Mouse (Mus musculus): Measurements from ENCODE around the gene Ap3b1. TPM values are rescaled to one million over a fixed set of nuclear protein-coding genes. Genes with fewer than 3 reads are reported as not detected.

Gene Ap3b1
- total and polyA plus RNA-seq, 3 experiments, result 46.0 to 113 (median 60.7) TPM

DNA sequence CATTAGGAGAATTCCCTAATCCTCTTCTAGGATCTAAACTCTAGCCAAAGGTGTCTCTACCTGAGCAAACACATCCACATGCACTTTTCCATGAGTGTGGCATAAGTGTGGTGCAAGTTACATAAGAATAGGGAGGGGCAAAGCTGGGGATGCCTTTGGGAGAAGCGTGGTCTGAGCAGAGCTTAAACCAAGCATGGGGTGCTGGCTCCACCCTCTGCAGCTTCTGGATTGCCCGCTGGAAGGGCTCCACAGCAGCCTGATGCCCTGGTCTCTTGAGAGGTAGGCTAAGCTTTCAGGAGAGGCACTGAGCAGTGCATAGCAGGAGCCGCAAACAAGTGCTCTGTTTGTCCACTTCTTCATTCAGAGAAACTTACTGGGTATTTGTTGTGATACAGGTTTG is 138.8 kb downstream of the Ap3b1 start:
- dilution Hi-C loops (cut with MboI; ENCODE audit: extremely low pct_ligation_motif_present, extremely low pct_unique_long_range_greater_than_20kb, low sequenced_read_pairs) (no loop called here), in situ Hi-C loops (cut with MboI; ENCODE audit: low pct_ligation_motif_present, low pct_unique_long_range_greater_than_20kb, low sequenced_read_pairs) (no loop called here)
- no peak overlapping the region for H3K27ac ChIP-seq (ENCODE audit: insufficient read depth, low read depth)
- TF ChIP-seq SIN3A (IDR thresholded peaks at IDR 0.05; ENCODE audit: low read length) (no peak), ETS1 (conservative IDR thresholded peaks at IDR 0.05; ENCODE audit: low read depth, low read length) (no peak), IRF4 (IDR thresholded peaks at IDR 0.05; ENCODE audit: low read depth, low read length) (no peak), CTCF (conservative IDR thresholded peaks at IDR 0.05 in 1 of 2, IDR thresholded peaks at IDR 0.05 in 1 of 2; ENCODE audit: low read depth in 2 of 2, low read length in 2 of 2) (no peak), HCFC1 (IDR thresholded peaks at IDR 0.05; ENCODE audit: low read depth, low read length) (no peak), ZKSCAN1 (IDR thresholded peaks at IDR 0.05; ENCODE audit: borderline replicate concordance, low read depth, low read length) (no peak), JUN (IDR thresholded peaks at IDR 0.05; ENCODE audit: insufficient read depth, low read depth, low read length) (no peak), E2F4 (IDR thresholded peaks at IDR 0.05; ENCODE audit: insufficient replicate concordance, low read depth, low read length) (no peak), CHD1 (IDR thresholded peaks at IDR 0.05; ENCODE audit: low read depth, low read length) (no peak), MAZ (IDR thresholded peaks at IDR 0.05; ENCODE audit: low read depth, low read length) (no peak), RCOR1 (conservative IDR thresholded peaks at IDR 0.05; ENCODE audit: low read depth, low read length) (no peak), JUND (conservative IDR thresholded peaks at IDR 0.05; ENCODE audit: low read depth, low read length) (no peak), USF1 (IDR thresholded peaks at IDR 0.05; ENCODE audit: low read depth, low read length) (no peak), GABPA (IDR thresholded peaks at IDR 0.05; ENCODE audit: insufficient replicate concordance, low read depth, low read length) (no peak), MAFK (IDR thresholded peaks at IDR 0.05; ENCODE audit: insufficient replicate concordance, low read length) (no peak)
- peaks cover 27 to 68% of the 10 kb centered on the region in 2 experiments for H3K36me3 ChIP-seq (replicated peaks in 1 of 2; ENCODE audit: control insufficient read depth in 1 of 2, insufficient read depth in 1 of 2, low read length in 1 of 2)
- no peaks in the 10 kb centered on the region for H3K9me3 ChIP-seq (replicated peaks; ENCODE audit: low read length)
- no peak overlapping the region for H3K9ac ChIP-seq (ENCODE audit: insufficient read depth, low read depth)
- no peaks in the 10 kb centered on the region for H3K79me2 ChIP-seq (replicated peaks; ENCODE audit: control insufficient read depth, extremely low read depth, insufficient read depth, poor library complexity, severe bottlenecking)
- no peaks in the 10 kb centered on the region for H3K27me3 ChIP-seq (replicated peaks)
- DNase-seq (ENCODE audit: extremely low read depth), result no peak
- no peak overlapping the region for H3K4me2 ChIP-seq (ENCODE audit: insufficient read depth, low read depth, poor library complexity, severe bottlenecking)
- H3K4me1 ChIP-seq (ENCODE audit: control insufficient read depth in 1 of 2, insufficient read depth in 2 of 2), result peaks cover 0 to 5% of the 10 kb centered on the region in 2 experiments; a peak in 1 of 4 replicates
- no peak overlapping the region for H3K4me3 ChIP-seq (replicated peaks in 1 of 3; ENCODE audit: low read depth in 2 of 3, low read length in 2 of 3, poor library complexity in 1 of 3)

DNA sequence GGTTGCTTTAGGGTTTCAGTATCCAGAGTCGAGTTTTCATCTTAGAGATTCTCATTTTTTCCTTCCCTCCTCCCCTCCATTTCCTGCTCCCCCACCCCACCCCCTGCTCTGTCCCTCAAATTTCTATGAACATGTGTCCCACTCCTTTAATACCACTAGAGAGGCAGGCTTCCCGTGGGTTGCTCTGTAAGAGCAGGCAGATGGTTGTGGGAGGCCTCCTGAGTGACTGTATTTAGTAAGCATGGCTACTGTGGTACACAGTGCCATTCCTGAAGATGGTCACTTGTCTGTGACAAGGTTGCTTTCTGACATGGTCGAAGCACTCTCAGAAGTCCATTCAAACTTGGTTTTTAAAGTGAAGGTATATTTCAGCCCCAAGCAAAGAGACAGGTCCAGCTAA is 147.7 kb downstream of the Ap3b1 start:
- Histone ChIP-seq H3K4me2 (ENCODE audit: insufficient read depth, low read depth, poor library complexity, severe bottlenecking) (no peak overlapping the region), H3K27ac (ENCODE audit: insufficient read depth, low read depth) (no peak overlapping the region), H3K36me3 (replicated peaks in 1 of 2; ENCODE audit: control insufficient read depth in 1 of 2, insufficient read depth in 1 of 2, low read length in 1 of 2) (peaks cover 17 to 65% of the 10 kb centered on the region in 2 experiments), H3K27me3 (replicated peaks) (no peaks in the 10 kb centered on the region), H3K4me3 (replicated peaks in 1 of 3; ENCODE audit: low read depth in 2 of 3, low read length in 2 of 3, poor library complexity in 1 of 3) (no peak overlapping the region), H3K4me1 (ENCODE audit: control insufficient read depth in 1 of 2, insufficient read depth in 2 of 2) (peaks cover 0 to 24% of the 10 kb centered on the region in 2 experiments; a peak in 2 of 4 replicates), H3K79me2 (replicated peaks; ENCODE audit: control insufficient read depth, extremely low read depth, insufficient read depth, poor library complexity, severe bottlenecking) (no peaks in the 10 kb centered on the region), H3K9me3 (replicated peaks; ENCODE audit: low read length) (no peaks in the 10 kb centered on the region), H3K9ac (ENCODE audit: insufficient read depth, low read depth) (no peak overlapping the region)
- TF ChIP-seq MAFK (IDR thresholded peaks at IDR 0.05; ENCODE audit: insufficient replicate concordance, low read length), result no peak
- no peak for TF ChIP-seq NRF1 (IDR thresholded peaks at IDR 0.05; ENCODE audit: low read depth, low read length)
- no peak for TF ChIP-seq ZNF384 (IDR thresholded peaks at IDR 0.05; ENCODE audit: low read depth, low read length)
- no peak for TF ChIP-seq GABPA (IDR thresholded peaks at IDR 0.05; ENCODE audit: insufficient replicate concordance, low read depth, low read length)
- TF ChIP-seq ELF1 (IDR thresholded peaks at IDR 0.05; ENCODE audit: low read depth, low read length), result no peak
- TF ChIP-seq CTCF (conservative IDR thresholded peaks at IDR 0.05 in 1 of 2, IDR thresholded peaks at IDR 0.05 in 1 of 2; ENCODE audit: low read depth in 2 of 2, low read length in 2 of 2), result no peak
- no peak for TF ChIP-seq IRF4 (IDR thresholded peaks at IDR 0.05; ENCODE audit: low read depth, low read length)
- TF ChIP-seq TBP (conservative IDR thresholded peaks at IDR 0.05; ENCODE audit: low read depth, low read length), result no peak
- TF ChIP-seq ETS1 (conservative IDR thresholded peaks at IDR 0.05; ENCODE audit: low read depth, low read length), result no peak
- TF ChIP-seq PAX5 (IDR thresholded peaks at IDR 0.05; ENCODE audit: low read length), result no peak
- no peak for TF ChIP-seq JUND (conservative IDR thresholded peaks at IDR 0.05; ENCODE audit: low read depth, low read length)
- TF ChIP-seq NELFE (IDR thresholded peaks at IDR 0.05; ENCODE audit: low read depth, low read length), result no peak
- no peak for TF ChIP-seq MYC (IDR thresholded peaks at IDR 0.05; ENCODE audit: low read depth, low read length)
- TF ChIP-seq POLR2AphosphoS2 (IDR thresholded peaks at IDR 0.05; ENCODE audit: low read depth, low read length), result no peak
- no peak for DNase-seq (ENCODE audit: extremely low read depth)
- in situ Hi-C loops (cut with MboI; ENCODE audit: low pct_ligation_motif_present, low pct_unique_long_range_greater_than_20kb, low sequenced_read_pairs) (no loop called here), dilution Hi-C loops (cut with MboI; ENCODE audit: extremely low pct_ligation_motif_present, extremely low pct_unique_long_range_greater_than_20kb, low sequenced_read_pairs) (no loop called here)
